ENCODE assay signal across 19 mouse cellular contexts in the genomic region with DNA sequence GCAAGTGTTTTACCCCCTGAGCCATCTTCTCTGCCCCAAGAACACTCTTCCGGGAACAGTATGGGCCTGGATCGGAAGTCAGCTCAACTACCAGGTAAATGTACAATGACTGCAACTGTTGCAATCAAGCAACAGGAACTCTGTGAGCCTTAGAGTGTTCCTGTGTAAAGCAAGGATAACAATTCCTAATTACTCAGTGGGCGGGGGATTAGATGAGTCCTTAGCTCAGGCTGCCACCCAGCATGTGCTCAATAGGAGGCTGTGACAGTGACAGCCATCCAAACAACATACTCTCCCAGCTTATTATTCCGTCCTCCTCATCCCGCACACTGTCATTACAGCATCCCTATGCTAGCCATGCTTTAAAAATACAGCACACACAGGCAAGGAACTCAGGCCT.
A peak's percentile ranks its signal among the peaks of the same experiment; 100 is the strongest.
DNase-seq lines count a peak whose midpoint lies in the region; ATAC-seq and TF ChIP-seq lines count a peak whose summit lies in the region.
"Had no signal": no experiment of that assay in that cellular context is flagged by ENCODE, and none has a peak within 500 bp of the region (broad histone marks: within the 10 kb centered on the region; RNA-seq: fewer than 3 reads in every experiment).

No protein-coding gene starts in this region.

- no peaks in the 10 kb centered on the region for H3K27me3 ChIP-seq in hindbrain, postnatal 0 days (ENCODE audit: insufficient read depth, low read length)
- no peaks in the 10 kb centered on the region for H3K27me3 ChIP-seq in hindbrain, embryonic 14.5 days (ENCODE audit: control insufficient read depth, insufficient read depth, low read length)
- H3K27me3 ChIP-seq in lung, embryonic 14.5 days (ENCODE audit: insufficient read depth, low read length) = no peaks in the 10 kb centered on the region
- H3K27me3 ChIP-seq in stomach, embryonic 15.5 days (replicated peaks) = no peaks in the 10 kb centered on the region
- H3K27me3 ChIP-seq in forebrain, embryonic 12.5 days = no peaks in the 10 kb centered on the region
- H3K27me3 ChIP-seq: embryonic facial prominence, embryonic 13.5 days; limb, embryonic 13.5 days had no signal

- no peak overlapping the region for H3K4me2 ChIP-seq in hindbrain, postnatal 0 days (ENCODE audit: low read depth, low read length)
- no peak overlapping the region for H3K4me2 ChIP-seq in hindbrain, embryonic 14.5 days (replicated peaks)
- H3K4me2 ChIP-seq in lung, embryonic 14.5 days = no peak overlapping the region
- H3K4me2 ChIP-seq in stomach, embryonic 15.5 days = no peak overlapping the region
- H3K4me2 ChIP-seq in forebrain, embryonic 12.5 days = no peak overlapping the region
- H3K4me2 ChIP-seq: embryonic facial prominence, embryonic 13.5 days; limb, embryonic 13.5 days had no signal

- H3K9me3 ChIP-seq in hindbrain, postnatal 0 days (ENCODE audit: low read length) = no peaks in the 10 kb centered on the region
- H3K9me3 ChIP-seq in hindbrain, embryonic 14.5 days (ENCODE audit: control insufficient read depth, low read length) = no peaks in the 10 kb centered on the region
- no peaks in the 10 kb centered on the region for H3K9me3 ChIP-seq in lung, embryonic 14.5 days (ENCODE audit: low read depth, low read length)
- H3K9me3 ChIP-seq in stomach, embryonic 15.5 days = no peaks in the 10 kb centered on the region
- H3K9me3 ChIP-seq in forebrain, embryonic 12.5 days = no peaks in the 10 kb centered on the region
- H3K9me3 ChIP-seq: embryonic facial prominence, embryonic 13.5 days; G1E; limb, embryonic 13.5 days had no signal

- peak overlapping the region; percentile 4; the same call in 1 of the 2 replicates for H3K4me3 ChIP-seq in gastrocnemius, adult 2 months
- no peak overlapping the region for H3K4me3 ChIP-seq in hindbrain, postnatal 0 days (ENCODE audit: low read length)
- H3K4me3 ChIP-seq in hindbrain, embryonic 14.5 days (replicated peaks; ENCODE audit: low read length) = no peak overlapping the region
- no peak overlapping the region for H3K4me3 ChIP-seq in lung, embryonic 14.5 days (ENCODE audit: low read depth, low read length)
- no peak overlapping the region for H3K4me3 ChIP-seq in stomach, embryonic 15.5 days (replicated peaks)
- no peak overlapping the region for H3K4me3 ChIP-seq in forebrain, embryonic 12.5 days (replicated peaks)
- H3K4me3 ChIP-seq: embryonic facial prominence, embryonic 13.5 days; limb, embryonic 13.5 days had no signal

- no peak overlapping the region for H3K9ac ChIP-seq in hindbrain, postnatal 0 days (replicated peaks; ENCODE audit: low read length)
- no peak overlapping the region for H3K9ac ChIP-seq in hindbrain, embryonic 14.5 days
- H3K9ac ChIP-seq in lung, embryonic 14.5 days = no peak overlapping the region
- H3K9ac ChIP-seq in stomach, embryonic 15.5 days = no peak overlapping the region
- no peak overlapping the region for H3K9ac ChIP-seq in forebrain, embryonic 12.5 days
- H3K9ac ChIP-seq: embryonic facial prominence, embryonic 13.5 days; limb, embryonic 13.5 days had no signal

- peak overlapping the region; percentile 80 for H3K27ac ChIP-seq in gastrocnemius, adult 2 months
- 0 out of 2 replicates have a peak overlapping the region, but pooled peaks have one; percentile 15 for H3K27ac ChIP-seq in hindbrain, postnatal 0 days
- no peak overlapping the region for H3K27ac ChIP-seq in hindbrain, embryonic 14.5 days
- H3K27ac ChIP-seq in lung, embryonic 14.5 days (ENCODE audit: low read depth) = peak overlapping the region; percentile 37; the same call in 1 of the 2 replicates
- H3K27ac ChIP-seq in stomach, embryonic 15.5 days = 0 out of 2 replicates have a peak overlapping the region, but pooled peaks have one; percentile 61
- no peak overlapping the region for H3K27ac ChIP-seq in forebrain, embryonic 12.5 days
- H3K27ac ChIP-seq: embryonic facial prominence, embryonic 13.5 days; limb, embryonic 13.5 days had no signal

- no peak for ATAC-seq in hindbrain, postnatal 0 days
- ATAC-seq in hindbrain, embryonic 14.5 days (ENCODE audit: low FRiP score) = no peak
- ATAC-seq in lung, embryonic 14.5 days (ENCODE audit: insufficient read depth) = no peak
- ATAC-seq in stomach, embryonic 15.5 days (ENCODE audit: insufficient read depth, low FRiP score, low read depth) = no peak
- ATAC-seq in forebrain, embryonic 12.5 days (ENCODE audit: low FRiP score) = no peak
- ATAC-seq: CD4-positive, CD25-positive, alpha-beta regulatory T cell, adult 4 months had no signal

- intact Hi-C loops in gastrocnemius, adult 2 months (cut with DNase I) = no loop called here

- no peak for TF ChIP-seq CTCF in gastrocnemius, adult 2 months (IDR thresholded peaks at IDR 0.05)
- no peak for TF ChIP-seq CTCF in hindbrain, postnatal 0 days (IDR thresholded peaks at IDR 0.05; ENCODE audit: low read depth)
- no peak for TF ChIP-seq CTCF in lung, embryonic 14.5 days (IDR thresholded peaks at IDR 0.05; ENCODE audit: low read depth)

- 81% methylated on average over 5 of the region's 5 CpGs for WGBS in hindbrain, postnatal 0 days
- WGBS in hindbrain, embryonic 14.5 days = 90% methylated on average over 5 of the region's 5 CpGs
- WGBS in lung, embryonic 14.5 days = 78% methylated on average over 5 of the region's 5 CpGs
- WGBS in stomach, embryonic 15.5 days = 85% methylated on average over 5 of the region's 5 CpGs
- WGBS in forebrain, embryonic 12.5 days = 81% methylated on average over 5 of the region's 5 CpGs

- DNase-seq in gastrocnemius, adult 2 months = no peak
- no peak for DNase-seq in gastrocnemius, postnatal 4 days (ENCODE audit: low spot score in 2 of 2)
- no peak for DNase-seq in hindbrain, postnatal 0 days (ENCODE audit: low spot score)
- no peak for DNase-seq in hindbrain, embryonic 14.5 days (ENCODE audit: low spot score)
- no peak for DNase-seq in lung, embryonic 14.5 days
- no peak for DNase-seq in lung, postnatal 10 days
- DNase-seq: cerebellum, adult 9-11 months; gastrocnemius, postnatal 10 days; heart, postnatal 14 days; kidney, postnatal 14 days; lung, adult 18-20 months; right cerebral cortex, postnatal 14 days; thymus, postnatal 14 days had no signal

- H3K36me3 ChIP-seq in hindbrain, postnatal 0 days (ENCODE audit: insufficient read depth, low read length) = no peaks in the 10 kb centered on the region
- no peaks in the 10 kb centered on the region for H3K36me3 ChIP-seq in hindbrain, embryonic 14.5 days (replicated peaks; ENCODE audit: control insufficient read depth, insufficient read depth)
- H3K36me3 ChIP-seq in lung, embryonic 14.5 days (ENCODE audit: insufficient read depth) = peaks cover 88% of the 10 kb centered on the region
- H3K36me3 ChIP-seq in stomach, embryonic 15.5 days = peaks cover 31% of the 10 kb centered on the region
- peaks cover 26% of the 10 kb centered on the region; the same call in 1 of the 2 replicates for H3K36me3 ChIP-seq in forebrain, embryonic 12.5 days (replicated peaks)
- H3K36me3 ChIP-seq: G1E had no signal

- H3K4me1 ChIP-seq in hindbrain, postnatal 0 days (ENCODE audit: insufficient read depth, low read length) = no peaks in the 10 kb centered on the region
- no peaks in the 10 kb centered on the region for H3K4me1 ChIP-seq in hindbrain, embryonic 14.5 days (replicated peaks; ENCODE audit: control insufficient read depth, insufficient read depth, low read length)
- H3K4me1 ChIP-seq in lung, embryonic 14.5 days (ENCODE audit: insufficient read depth) = no peaks in the 10 kb centered on the region
- no peaks in the 10 kb centered on the region for H3K4me1 ChIP-seq in stomach, embryonic 15.5 days
- H3K4me1 ChIP-seq in forebrain, embryonic 12.5 days = no peaks in the 10 kb centered on the region
- H3K4me1 ChIP-seq: embryonic facial prominence, embryonic 13.5 days; limb, embryonic 13.5 days had no signal

Comparison
In these comparisons a context has a peak if more than half of its experiments do, and no peak if none do; other contexts are left out.
1. H3K27ac ChIP-seq: peak in gastrocnemius, adult 2 months (single experiment), hindbrain, postnatal 0 days (single experiment), lung, embryonic 14.5 days (single experiment) and stomach, embryonic 15.5 days (single experiment); none in hindbrain, embryonic 14.5 days (single experiment) and forebrain, embryonic 12.5 days (single experiment).